Mouse (Mus musculus) liver, embryonic 14.5 days (tissue): ENCODE data around the gene Lrfn2. TPM values are rescaled to one million over a fixed set of nuclear protein-coding genes. Genes with fewer than 3 reads are reported as not detected.

Experiments
- ATAC-seq: fragments of 200-750 bp; cut with Nextera tagmentation; 2 replicates; pipeline ENCODE4 v1.8.0; 2017; ENCODE audit warnings: moderate number of reproducible peaks, mild to moderate bottlenecking, moderate library complexity; ENCODE audit not compliant: insufficient read depth
- DNase-seq, 3 experiments: peaks; one replicate each; pipeline ENCODE4 v3.0.0-alpha.2; 2012 to 2013; ENCODE audit warnings: low read depth in 3 of 3, low spot score in 3 of 3
- H3K27ac ChIP-seq: fragments of 300-500 bp; sonication (generic); 2 replicates; pipeline ENCODE4 v1.5.1; 2014; ENCODE audit warnings: moderate library complexity, mild to moderate bottlenecking, control low read depth, inconsistent platforms
- H3K27me3 ChIP-seq: fragments of 300-500 bp; sonication (generic); 2 replicates; pipeline ENCODE4 v1.6.1; 2014; ENCODE audit warnings: mild to moderate bottlenecking, low read length, moderate library complexity; ENCODE audit not compliant: control insufficient read depth, insufficient read depth
- H3K36me3 ChIP-seq: fragments of 300-500 bp; sonication (generic); replicated peaks from 2 replicates; pipeline ENCODE4 v1.6.1; 2014; ENCODE audit warnings: low read depth; ENCODE audit not compliant: control insufficient read depth, insufficient read depth
- H3K4me1 ChIP-seq, 2 experiments: fragments of 200-500 bp in 1 of 2; fragments of 300-500 bp in 1 of 2; sonication (generic) in 1 of 2; replicated peaks; 2 replicates each; pipeline ENCODE4 v1.6.1; 2012 to 2014; ENCODE audit warnings: antibody characterized with exemption in 1 of 2, inconsistent platforms in 1 of 2, low read length in 1 of 2; ENCODE audit not compliant: control insufficient read depth in 2 of 2, insufficient read depth in 2 of 2
- H3K4me2 ChIP-seq: fragments of 300-500 bp; sonication (generic); 2 replicates; pipeline ENCODE4 v1.6.1; 2014; ENCODE audit warnings: low read depth, mild to moderate bottlenecking, control low read depth, moderate library complexity
- H3K4me3 ChIP-seq, 2 experiments: fragments of 200-500 bp in 1 of 2; fragments of 300-500 bp in 1 of 2; sonication (generic) in 1 of 2; 2 replicates each; pipeline ENCODE4 v1.5.1; 2012 to 2014; ENCODE audit warnings: low read depth in 2 of 2, low read length in 2 of 2, mild to moderate bottlenecking in 2 of 2, control low read depth in 1 of 2, inconsistent platforms in 1 of 2, moderate library complexity in 1 of 2; ENCODE audit not compliant: insufficient read depth in 1 of 2
- H3K9ac ChIP-seq: fragments of 300-500 bp; sonication (generic); replicated peaks from 2 replicates; pipeline ENCODE4 v1.6.1; 2014; ENCODE audit warnings: mild to moderate bottlenecking, control low read depth, moderate library complexity
- H3K9me3 ChIP-seq: fragments of 300-500 bp; sonication (generic); 2 replicates; pipeline ENCODE4 v1.6.1; 2016; ENCODE audit warnings: low read length, mixed read lengths; ENCODE audit not compliant: control insufficient read depth
- CTCF ChIP-seq: IDR thresholded peaks from 2 replicates; pipeline ENCODE4 v1.5.1; 2016; ENCODE audit warnings: antibody characterized with exemption, low read depth, control low read depth
- EP300 ChIP-seq: IDR thresholded peaks from 2 replicates; pipeline ENCODE4 v1.6.1; 2016; ENCODE audit warnings: antibody characterized with exemption, low read depth
- WGBS: fragments of 180-500 bp; shearing (Covaris S2); extraction: QIAGEN DNeasy Blood & Tissue Kit; methylation state at CpG from one replicate; pipeline ENCODE4 v1.1.7; 2014; ENCODE audit not compliant: insufficient replicate concordance; 5-methylcytosine and 5-hydroxymethylcytosine counted together
- polyA plus RNA-seq, 2 experiments: library from polyadenylated mRNA; depleted of rRNA in 1 of 2; stranded (reverse) in 1 of 2; unstranded in 1 of 2; fragments of >200 nt; fragmentation: Nextera tagmentation in 1 of 2; extraction: Ambion mirVana in 1 of 2; gene quantifications; 2 replicates each; pipeline versions ENCODE4 v1.2.1 to v1.2.3; 2012 to 2014

Lrfn2 gene
- polyA plus RNA-seq, 2 experiments = 0.02 TPM; not detected in 1

- Histone ChIP-seq H3K9me3 (no peaks in the 10 kb centered on the region), H3K36me3 (no peaks in the 10 kb centered on the region), H3K27me3 (peaks cover 7% of the 10 kb centered on the region), H3K4me3 (0 out of 4 replicates have a peak overlapping the region, but pooled peaks of 1 of the 2 experiments have one; percentile 6), H3K27ac (no peak overlapping the region), H3K9ac (no peak overlapping the region), H3K4me2 (no peak overlapping the region), H3K4me1 (no peaks in the 10 kb centered on the region; a peak in 1 of 4 replicates)
- DNase-seq (no peak), ATAC-seq (no peak)
- TF ChIP-seq EP300 (no peak), CTCF (no peak)
- 4% methylated on average over 26 of the region's 26 CpGs for WGBS
Measured at GRCm38 (mm10) chr17:48932406-48932906, 277 bp downstream of the Lrfn2 start.

DNA sequence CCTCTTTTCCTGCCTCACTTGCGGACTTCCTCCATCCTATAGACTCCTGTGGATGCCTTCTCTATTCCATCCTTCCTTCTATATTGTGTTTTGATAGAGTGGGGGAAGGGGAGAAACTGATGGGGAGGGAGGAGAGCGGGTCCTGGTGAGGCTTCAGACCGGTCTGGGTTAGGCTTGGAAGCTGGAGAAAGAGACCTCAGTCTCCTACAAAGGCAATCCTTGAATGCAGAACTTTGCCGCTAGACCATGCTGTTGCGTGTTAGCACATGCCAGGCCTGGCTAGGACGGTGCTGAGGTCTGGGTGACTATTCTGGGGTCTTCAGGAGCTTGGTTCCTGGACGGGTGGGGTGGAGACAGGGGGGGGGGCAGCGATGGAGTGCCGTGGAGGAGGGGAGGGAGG is 737 bp downstream of the Lrfn2 start:
- H3K4me2 ChIP-seq = no peak overlapping the region
- no peaks in the 10 kb centered on the region for H3K9me3 ChIP-seq
- peaks cover 7% of the 10 kb centered on the region for H3K27me3 ChIP-seq
- H3K4me1 ChIP-seq = no peaks in the 10 kb centered on the region; a peak in 1 of 4 replicates
- H3K36me3 ChIP-seq = no peaks in the 10 kb centered on the region
- H3K27ac ChIP-seq = no peak overlapping the region
- ATAC-seq (no peak), DNase-seq (no peak)
- 9% methylated on average over 9 of the region's 9 CpGs for WGBS
- no peak overlapping the region for H3K4me3 ChIP-seq
- TF ChIP-seq CTCF = no peak
- no peak for TF ChIP-seq EP300
- no peak overlapping the region for H3K9ac ChIP-seq

- H3K9ac ChIP-seq = no peak overlapping the region
- no peaks in the 10 kb centered on the region; a peak in 1 of 4 replicates for H3K4me1 ChIP-seq
- WGBS = 64% methylated on average over 8 of the region's 8 CpGs
- H3K4me3 ChIP-seq = no peak overlapping the region
- H3K36me3 ChIP-seq = no peaks in the 10 kb centered on the region
- peaks cover 7% of the 10 kb centered on the region for H3K27me3 ChIP-seq
- ATAC-seq (no peak), DNase-seq (no peak)
- H3K9me3 ChIP-seq = no peaks in the 10 kb centered on the region
- no peak overlapping the region for H3K4me2 ChIP-seq
- TF ChIP-seq EP300 (no peak), CTCF (no peak)
- H3K27ac ChIP-seq = no peak overlapping the region
Measured at GRCm38 (mm10) chr17:48935201-48935600, 3.0 kb downstream of the Lrfn2 start.

GRCm38 (mm10) chr17:48936445-48937141 is 4.4 kb downstream of the Lrfn2 start:
- Histone ChIP-seq H3K9me3 (no peaks in the 10 kb centered on the region), H3K4me1 (no peaks in the 10 kb centered on the region; a peak in 1 of 4 replicates), H3K4me3 (no peak overlapping the region), H3K27me3 (peaks cover 7% of the 10 kb centered on the region), H3K36me3 (no peaks in the 10 kb centered on the region), H3K27ac (no peak overlapping the region), H3K4me2 (no peak overlapping the region), H3K9ac (no peak overlapping the region)
- DNase-seq = no peak
- 29% methylated on average over 5 of the region's 5 CpGs for WGBS
- no peak for ATAC-seq
- TF ChIP-seq EP300 = no peak
- TF ChIP-seq CTCF = no peak

DNA sequence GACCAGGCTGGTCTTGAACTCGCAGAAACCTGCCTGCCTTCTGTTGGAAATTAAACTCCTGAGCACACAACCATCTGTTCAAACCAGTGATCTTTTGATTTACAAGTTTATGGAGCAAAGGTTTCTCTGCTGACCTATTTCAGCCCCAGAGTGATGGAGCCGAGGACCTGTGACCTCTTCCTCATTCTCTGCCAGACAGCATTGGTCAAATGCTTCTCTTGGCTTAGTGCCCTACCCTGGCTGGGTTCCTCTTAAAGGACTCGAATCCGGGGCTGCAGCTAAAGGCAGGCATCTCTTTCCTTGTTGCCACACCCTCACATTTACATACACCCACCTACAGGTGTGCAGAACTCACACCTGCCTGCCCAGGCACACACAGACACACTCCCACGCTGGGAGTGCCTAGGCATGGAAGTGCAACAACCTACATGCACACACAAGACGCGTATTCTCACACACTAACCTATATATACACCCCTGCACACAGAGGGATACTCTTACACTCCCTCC is 6.6 kb downstream of the Lrfn2 start:
- Histone ChIP-seq H3K27me3 (no peaks in the 10 kb centered on the region), H3K9ac (no peak overlapping the region), H3K4me1 (no peaks in the 10 kb centered on the region; a peak in 1 of 4 replicates), H3K36me3 (no peaks in the 10 kb centered on the region), H3K27ac (no peak overlapping the region), H3K4me3 (no peak overlapping the region), H3K4me2 (no peak overlapping the region), H3K9me3 (no peaks in the 10 kb centered on the region)
- 55% methylated on average over 7 of the region's 7 CpGs for WGBS
- no peak for TF ChIP-seq CTCF
- no peak for TF ChIP-seq EP300
- DNase-seq (no peak), ATAC-seq (no peak)
